Mouse (Mus musculus) thymus, postnatal 14 days (tissue): ENCODE data around the gene Gm20388.

Source experiments
- DNase-seq: peaks from one replicate; pipeline ENCODE4 v3.0.0; 2021

Gm20388 gene

GRCm38 (mm10) chr8:119967435-119967834 lies 56.8 kb downstream of the Gm20388 start:
- no peak for DNase-seq

- no peak for DNase-seq
Observed at GRCm38 (mm10) chr8:119970169-119970568, 59.5 kb downstream of the Gm20388 start.

- peak; percentile 39 for DNase-seq
Observed at GRCm38 (mm10) chr8:119972558-119972957, 61.9 kb downstream of the Gm20388 start.

DNA sequence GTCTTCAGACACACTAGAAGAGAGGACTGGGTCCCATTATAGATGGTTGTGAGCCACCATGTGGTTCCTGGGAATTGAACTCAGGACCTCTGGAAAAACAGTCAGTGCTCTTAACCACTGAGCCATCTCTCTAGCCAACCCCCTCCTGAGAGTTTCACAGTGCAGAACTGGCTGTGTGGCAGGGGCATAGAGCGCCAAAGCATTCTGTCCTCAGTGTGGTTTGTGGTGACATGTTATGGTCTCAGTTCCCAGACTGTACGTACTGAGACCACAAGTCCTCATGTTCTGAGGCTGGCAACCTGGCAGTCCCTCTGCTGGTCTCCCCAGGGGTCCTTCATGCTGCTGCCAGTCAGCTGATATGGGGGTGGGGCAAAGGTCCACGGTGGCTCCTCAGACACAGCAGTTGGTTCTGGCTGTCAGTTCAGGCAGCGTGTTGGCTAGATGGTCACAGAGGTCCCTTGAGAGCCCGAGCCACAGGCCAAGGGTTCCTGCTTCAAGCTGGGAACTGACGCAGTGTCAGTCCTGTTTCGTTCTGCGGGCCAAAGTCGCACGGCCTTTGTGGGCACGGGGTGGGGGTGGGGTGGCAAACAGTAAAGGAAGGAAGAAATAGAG lies 68.2 kb downstream of the Gm20388 start:
- no peak for DNase-seq

DNA sequence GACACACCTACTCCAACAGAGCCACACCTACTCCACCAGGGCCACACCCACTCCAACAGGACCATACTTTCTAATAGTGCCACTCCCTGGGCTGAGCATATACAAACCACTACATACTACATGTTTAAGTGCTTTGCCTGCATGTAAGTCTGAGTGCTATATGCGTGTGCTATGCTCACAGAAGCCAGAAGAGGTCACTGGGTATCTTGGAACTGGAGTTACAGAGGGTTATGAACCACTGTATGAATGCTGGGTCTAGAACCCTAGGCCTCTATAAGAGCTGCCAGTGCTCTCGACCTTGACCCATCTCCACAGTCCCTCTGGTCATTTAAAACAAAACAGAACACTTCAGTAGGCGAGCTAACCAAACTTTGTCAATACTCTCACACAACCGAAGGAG lies 70.6 kb downstream of the Gm20388 start:
- no peak for DNase-seq

DNA sequence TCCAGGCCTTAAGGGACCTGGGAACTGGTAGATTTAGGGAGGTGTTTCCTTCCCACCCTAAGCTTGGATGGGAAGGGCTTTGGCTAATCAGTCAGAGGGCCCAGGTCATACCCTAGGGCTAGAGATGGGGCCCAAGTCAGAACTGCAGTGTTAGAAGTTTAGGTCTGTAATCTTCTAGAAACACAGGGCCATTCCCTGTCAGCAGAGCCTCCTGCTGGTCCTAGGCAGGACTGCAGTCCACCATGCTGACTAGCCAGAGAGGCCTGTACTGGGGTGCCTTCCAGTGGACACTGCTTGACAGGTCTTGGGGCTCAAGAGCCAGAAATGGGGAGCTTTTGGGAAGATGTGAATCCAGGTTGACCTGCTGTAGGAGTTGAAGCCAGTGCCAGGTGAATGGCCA lies 73.4 kb downstream of the Gm20388 start:
- DNase-seq = peak; percentile 46

DNA sequence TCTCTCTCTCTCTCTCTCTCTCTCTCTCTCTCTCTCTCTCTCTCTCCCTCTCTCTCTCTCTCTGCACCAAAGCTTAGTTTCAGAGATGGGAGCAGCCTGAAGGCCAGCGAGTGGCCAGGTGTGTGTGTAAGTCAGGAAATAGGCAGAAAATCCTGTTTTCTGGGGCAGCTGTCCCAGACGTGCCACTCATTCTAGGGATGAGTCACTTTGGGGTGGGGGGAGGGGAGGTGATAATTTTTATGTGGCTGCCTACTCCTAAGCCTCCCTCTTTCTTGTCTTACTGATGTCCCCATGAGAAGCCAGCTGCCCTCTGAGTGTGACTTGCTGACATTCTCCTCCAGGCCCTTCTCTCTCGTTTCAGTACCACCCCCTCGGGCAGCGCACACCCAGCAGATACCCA lies 75.5 kb downstream of the Gm20388 start:
- DNase-seq = no peak

GRCm38 (mm10) chr8:119988087-119988486 lies 77.4 kb downstream of the Gm20388 start:
- DNase-seq = no peak

- peak; percentile 93 for DNase-seq
Observed at GRCm38 (mm10) chr8:119992249-119992648, 81.6 kb downstream of the Gm20388 start, which contains the start of gene Crispld2. TSS of gene Crispld2 (plus strand) at chr8:119992438.

DNA sequence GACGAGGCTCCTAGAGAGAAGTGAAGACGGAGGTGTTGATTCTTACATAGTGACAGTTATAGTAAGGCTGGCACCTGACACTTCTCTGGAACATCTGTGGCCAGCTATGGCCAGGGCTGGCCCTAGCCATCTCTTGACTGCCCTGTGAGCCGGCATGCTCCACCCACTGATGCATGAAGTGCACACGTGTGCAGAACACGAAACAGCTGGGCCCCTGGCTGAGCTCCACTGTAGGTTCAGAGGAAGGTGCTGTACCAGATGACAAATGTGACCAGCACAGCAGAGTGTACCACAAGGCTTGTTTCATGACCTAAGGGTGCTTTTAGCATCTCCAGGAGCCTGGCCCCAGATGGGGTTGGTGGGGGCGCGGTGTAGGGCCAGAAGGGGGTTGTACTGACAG lies 83.5 kb downstream of the Gm20388 start:
- no peak for DNase-seq

- no peak for DNase-seq
Observed at GRCm38 (mm10) chr8:119994556-119994955, 83.9 kb downstream of the Gm20388 start.

DNA sequence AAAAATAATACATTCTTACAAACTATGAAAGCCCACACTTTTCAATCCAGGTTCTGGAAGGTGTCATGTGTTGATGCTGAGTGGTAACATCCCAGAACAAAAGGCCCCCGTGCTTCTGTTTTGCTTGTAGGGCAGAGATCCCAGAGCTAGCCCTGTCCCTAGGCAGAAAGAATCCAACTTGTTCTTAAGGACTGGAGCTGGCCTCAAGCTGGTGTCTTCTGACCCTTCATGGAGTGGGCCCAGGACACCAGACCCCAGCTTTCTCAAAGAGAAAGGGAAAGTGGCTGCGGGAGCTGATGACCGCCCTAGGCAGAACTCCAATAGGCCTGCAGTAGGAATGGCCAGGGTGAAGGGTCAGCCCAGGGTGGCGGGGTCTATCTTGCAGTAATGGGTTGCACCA lies 86.6 kb downstream of the Gm20388 start:
- DNase-seq = no peak

- DNase-seq = no peak
Observed at GRCm38 (mm10) chr8:120000461-120000860, 89.8 kb downstream of the Gm20388 start.

DNA sequence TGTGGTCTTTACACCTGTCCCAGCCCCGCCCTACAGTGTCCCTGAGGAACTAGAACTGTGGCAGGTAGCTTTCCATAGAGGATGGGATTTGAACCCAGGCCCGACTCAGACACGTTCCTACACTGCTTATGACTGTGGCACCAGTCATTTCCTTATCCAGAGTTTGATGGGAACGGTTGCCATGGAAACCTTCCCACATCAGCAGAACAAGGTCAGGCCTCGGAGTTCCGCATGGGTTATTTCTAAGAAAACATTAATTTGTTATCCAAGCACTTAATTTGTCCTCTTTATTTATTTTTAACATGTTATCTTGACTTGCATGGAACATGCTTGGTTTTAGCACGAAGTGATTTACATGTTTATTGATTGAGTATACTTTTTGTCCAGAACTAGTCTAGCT lies 91.1 kb downstream of the Gm20388 start:
- DNase-seq = no peak

- no peak for DNase-seq
Observed at GRCm38 (mm10) chr8:120002348-120002747, 91.7 kb downstream of the Gm20388 start.

DNA sequence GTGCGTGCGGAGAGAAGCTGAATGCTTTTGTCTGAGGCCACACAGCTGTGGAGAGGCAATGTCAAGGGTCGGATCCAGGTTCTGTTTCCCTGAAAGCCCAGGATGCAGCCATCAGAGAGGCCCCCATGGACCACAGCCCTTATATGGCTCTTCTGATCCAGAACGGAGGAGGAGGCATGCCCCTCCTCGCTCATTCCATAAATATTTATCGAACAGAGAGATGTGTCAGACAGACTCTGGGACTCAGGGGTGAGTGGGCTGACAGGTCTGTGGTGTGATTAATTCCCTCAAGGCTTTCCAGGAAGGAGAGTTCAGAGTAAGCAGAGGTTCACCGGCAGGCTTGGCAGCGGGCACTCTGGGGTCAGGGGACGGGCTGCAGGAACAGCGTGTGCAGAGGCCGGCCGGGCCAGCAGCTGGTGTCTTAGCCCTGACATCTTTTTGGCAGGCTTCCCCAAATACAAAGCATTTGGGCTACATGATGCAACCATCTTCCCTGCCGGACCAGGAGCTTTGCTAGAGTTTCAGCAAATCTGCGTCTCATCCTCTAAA lies 93.6 kb downstream of the Gm20388 start:
- no peak for DNase-seq

DNA sequence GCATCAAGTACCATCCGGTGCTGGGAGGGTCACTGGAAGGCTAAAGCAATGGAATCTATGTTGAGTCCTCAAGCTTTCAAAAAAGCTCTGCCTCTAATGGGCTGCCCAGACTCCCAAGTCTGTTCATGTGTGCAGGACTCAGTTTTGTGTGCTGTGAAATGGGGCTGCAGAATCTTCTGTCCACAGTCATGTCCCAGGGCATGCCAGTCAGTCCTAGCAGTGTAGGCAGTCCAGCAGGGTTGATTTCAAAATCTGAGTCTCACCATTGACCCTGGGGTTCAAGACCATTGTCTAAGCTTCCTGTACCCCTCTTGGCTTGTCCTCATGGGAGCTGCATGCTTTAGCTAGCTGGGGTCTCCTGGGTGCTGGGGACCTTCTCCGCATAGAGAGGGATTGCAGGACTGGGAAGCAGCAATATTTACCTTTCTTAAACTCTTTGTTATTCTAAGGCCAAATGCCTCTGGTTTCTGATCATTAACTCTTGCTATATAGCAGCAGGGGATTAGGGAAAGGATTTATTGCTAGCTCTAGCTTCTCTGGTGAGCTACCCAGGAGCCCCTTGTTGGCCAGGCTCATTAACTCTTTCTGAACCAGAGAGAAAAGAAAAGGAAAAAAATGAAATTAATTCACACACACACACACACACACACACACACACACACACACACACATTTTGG lies 94.2 kb downstream of the Gm20388 start:
- DNase-seq = no peak

DNA sequence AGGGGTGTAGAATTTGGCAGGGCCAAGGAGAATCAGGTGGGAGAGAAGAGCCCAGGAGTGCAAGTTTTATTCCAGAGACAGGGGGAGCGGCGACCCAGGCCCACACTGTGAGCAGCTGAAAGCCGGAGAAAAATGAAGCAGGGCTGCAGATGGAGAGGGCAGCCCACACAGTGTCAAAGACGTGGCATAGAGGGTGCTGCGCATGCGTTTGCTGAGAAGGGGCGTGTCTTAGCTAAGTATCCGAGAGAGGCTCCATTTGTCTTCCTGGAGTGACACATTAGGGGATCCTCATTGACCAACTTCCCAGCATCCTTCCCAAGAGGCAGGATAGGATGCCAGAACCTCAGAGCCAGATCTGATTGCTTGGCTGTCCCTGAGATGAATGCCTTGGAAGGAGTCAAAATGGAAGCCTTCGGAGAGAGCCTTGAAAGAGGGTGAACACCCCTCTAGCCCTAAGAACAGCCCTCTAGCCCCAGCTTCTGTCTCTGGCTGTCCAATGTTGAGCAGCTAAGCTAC lies 96.1 kb downstream of the Gm20388 start:
- no peak for DNase-seq

DNA sequence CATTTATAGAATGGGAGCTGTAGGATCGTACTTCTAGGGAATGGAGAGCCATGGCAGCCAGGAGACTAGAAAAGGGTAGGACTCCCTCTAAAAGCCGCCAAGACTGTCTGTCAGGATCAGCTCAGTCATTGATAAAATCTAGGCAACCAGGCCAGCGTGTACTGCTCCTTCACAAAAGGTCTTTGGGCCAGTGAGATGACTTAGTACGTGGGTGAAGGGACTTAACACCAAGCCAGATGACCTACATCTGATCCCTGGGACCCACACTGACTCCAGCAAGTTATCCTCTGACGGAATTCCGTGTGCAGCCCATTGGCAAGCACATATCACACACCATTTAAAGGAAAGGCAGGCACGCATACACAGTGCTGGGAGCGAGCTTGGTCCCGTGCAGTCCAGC lies 96.5 kb downstream of the Gm20388 start:
- DNase-seq = no peak

DNA sequence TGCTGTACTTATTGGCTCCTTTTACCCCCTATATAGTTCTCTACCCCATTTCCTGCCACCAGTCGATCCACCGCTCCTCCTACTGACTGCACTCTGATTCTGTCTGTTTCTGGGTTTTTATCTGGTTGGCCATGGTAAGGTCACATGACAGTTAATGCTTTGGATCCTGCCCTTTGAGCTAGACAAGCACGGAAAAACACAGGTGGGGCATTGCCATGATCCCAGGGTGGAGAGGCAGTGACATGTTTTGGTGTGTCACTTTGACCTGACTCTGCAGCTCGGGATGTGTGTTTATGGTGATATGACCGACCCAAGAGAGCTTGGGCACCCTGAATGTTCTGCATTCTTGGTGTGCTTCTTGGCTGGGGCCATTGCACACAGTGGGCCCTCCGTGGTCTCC lies 98.6 kb downstream of the Gm20388 start:
- DNase-seq = no peak

DNA sequence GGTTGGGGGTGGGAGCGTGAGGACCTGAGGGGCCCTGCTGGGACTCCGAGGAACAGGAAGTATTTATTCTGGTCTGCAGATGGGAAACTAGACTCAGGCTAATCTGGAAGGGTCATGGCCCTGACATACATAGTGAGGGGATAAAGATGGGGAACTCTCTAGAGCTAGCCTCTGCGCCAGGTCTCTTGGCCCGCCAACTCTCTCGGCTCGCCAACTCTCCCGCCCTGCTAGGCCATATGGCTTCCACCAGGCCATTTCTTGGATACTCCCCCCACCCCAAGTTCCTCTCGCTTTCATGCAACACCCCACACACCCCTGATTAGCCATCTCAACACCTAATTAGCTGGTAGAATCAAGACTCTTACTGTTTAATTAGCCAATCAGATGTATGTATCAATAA lies 101.8 kb downstream of the Gm20388 start:
- no peak for DNase-seq

- peak; percentile 51 for DNase-seq
Observed at GRCm38 (mm10) chr8:120012927-120013326, 102.3 kb downstream of the Gm20388 start.

GRCm38 (mm10) chr8:120014267-120015023 lies 103.8 kb downstream of the Gm20388 start:
- no peak for DNase-seq

GRCm38 (mm10) chr8:120015916-120016315 lies 105.3 kb downstream of the Gm20388 start:
- DNase-seq = no peak
